Mouse (Mus musculus): Measurements from ENCODE around the gene Zcchc24.

Zcchc24 gene

DNA sequence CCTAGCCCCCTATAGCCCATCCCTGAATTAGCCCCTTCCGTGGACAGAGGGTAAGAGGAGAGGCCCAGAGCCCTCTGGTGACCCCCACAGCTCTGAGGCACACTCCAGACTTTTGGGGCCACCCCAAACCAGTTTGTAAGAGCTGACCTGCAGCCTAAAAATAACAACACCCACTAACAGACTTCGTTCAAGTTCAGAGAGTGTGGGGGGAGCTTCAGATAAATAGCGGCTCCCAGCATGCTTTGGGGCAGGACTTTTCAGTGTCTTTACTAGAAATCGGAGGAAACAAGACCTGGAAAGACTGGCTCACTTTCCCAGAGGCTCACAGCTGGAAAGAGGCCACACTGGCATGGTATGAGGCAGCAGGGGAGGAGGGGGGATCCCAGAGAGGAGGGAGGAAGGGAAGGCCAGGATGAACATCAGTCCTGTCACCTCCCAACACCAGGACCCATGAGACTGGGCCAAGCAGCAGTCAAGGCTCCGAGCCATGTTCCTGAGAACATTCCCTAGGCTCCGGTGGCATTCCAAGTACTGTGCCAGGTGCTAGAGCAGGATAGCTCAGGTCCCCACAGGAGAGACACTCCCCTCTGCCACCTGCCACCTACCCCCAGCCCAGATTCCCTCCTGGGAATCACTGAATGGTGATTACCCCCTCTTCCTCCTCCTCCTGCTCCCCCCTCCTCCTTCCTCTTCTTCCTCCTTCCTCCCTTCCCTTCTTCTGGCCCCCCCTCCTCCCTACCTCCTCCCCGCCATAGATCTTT, 20.7 kb downstream of the Zcchc24 start:
- no peak for DNase-seq (ENCODE audit: low spot score in 2 of 2)

- DNase-seq (ENCODE audit: low spot score in 2 of 2), result no peak
These were observed 21.6 kb downstream of the Zcchc24 start for GRCm38 (mm10) chr14:25746971-25747945.

DNA sequence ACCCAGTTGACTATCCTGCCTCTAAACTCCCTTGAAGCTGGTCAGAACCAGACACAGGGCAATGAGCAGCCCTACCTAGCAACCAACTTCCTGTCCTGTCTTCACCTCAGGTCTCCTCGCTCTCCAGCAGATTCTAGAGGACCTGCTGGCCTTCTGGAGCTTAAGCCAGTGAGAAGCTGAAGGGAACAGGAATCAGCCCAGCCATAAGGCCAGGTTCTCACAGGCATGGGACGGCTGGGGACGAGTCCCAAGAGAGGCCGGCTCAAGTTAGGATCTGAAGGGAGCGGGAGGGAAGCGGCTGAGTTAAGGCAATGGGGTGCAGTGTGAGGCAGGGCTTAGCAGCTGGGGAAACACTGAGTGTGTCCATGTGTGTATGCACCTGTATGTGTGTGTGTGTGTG, 22.5 kb downstream of the Zcchc24 start:
- no peak for DNase-seq (ENCODE audit: low spot score in 2 of 2)

DNA sequence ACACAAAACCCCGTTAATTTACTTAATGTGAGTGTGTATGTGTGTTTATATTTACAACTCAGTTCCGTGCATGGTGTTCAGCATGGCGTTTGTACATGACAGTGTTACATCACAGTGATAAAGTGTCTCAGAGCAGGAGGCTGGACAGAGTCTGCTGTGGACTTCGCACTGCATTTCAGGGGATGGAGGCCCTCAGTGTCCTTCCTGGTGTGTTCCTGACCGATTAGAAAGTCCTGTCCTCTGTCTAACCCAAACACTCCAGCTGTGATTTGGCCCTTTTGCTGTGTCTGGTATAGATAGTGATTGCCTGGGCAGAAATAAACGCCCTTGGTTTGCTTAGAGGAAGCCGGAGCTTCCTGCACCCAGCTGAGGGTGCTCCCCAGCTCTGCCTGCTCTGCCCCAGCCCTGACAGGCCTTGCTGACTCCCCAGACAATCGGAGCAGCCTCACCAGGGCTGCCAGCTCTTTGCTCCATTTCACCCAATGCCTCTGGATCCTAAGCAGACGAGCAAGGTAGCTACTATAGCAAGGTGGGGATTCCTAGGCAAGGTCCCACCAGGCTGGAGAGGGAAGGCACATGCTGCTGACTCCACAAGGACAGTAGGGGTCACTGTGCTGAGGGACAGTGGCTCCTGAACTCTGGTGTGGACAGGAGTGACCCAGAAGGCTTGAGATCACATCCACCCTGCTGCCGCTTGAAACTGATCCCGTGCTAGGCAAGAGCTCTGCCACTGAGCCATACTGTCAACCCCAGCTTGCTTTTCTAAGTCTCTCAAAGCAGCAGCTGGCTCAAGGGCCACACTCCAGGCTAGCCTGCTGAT, 23.3 kb downstream of the Zcchc24 start:
- no peak for DNase-seq (ENCODE audit: low spot score in 2 of 2)

DNA sequence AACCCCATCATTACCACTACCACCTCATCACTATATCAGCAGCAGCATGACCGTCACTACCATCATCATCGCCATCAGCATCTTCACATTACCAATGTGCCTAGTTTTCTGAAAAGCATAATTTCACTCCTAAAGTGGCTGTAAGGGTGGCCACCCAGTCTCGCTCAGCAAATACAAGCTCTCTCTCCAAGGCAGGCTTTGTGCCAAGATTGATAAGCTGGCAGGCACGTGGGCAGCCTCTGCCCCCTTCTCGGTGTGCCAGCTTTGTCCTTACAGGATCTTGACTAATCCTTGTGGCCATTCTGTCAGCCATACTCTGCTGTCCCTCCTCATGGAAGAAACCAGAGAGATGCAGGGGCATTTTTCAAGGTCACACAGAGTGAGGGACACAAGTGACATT, 25.9 kb downstream of the Zcchc24 start:
- no peak for DNase-seq (ENCODE audit: low spot score in 2 of 2)

GRCm38 (mm10) chr14:25741840-25742367, 26.9 kb downstream of the Zcchc24 start:
- no peak for DNase-seq (ENCODE audit: low spot score in 2 of 2)

GRCm38 (mm10) chr14:25741211-25741610, 27.6 kb downstream of the Zcchc24 start:
- DNase-seq (ENCODE audit: low spot score in 2 of 2), result no peak

DNA sequence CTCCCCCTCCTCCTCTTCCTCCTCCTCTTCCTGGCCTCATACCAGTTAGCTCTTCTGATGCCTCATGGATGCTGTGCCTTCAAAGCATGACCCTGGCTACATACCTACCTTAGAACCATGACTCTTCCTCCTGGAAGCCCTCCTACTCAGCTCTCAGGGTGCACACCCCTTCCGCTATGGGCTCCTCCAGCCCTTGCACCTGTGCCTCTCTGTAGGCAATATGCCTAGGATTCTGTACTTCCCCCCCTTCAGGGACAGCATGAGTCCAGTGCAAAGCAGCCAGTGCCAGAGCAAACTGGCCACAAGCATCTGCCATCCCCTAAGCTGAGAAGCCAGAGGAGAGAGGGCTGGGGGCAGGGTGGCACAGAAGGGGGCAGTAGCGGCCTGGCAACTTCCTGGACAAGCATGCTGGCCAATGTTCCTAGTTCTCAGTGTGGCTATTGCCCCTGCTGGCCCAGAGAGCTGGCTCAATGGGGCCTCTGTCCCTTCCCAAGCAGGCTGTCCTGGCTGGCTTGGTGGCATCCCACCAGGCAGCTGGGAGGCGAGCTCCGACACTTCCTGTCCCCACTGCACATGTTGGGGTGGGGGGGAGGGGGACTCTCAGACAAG, 28.8 kb downstream of the Zcchc24 start:
- DNase-seq (ENCODE audit: low spot score in 2 of 2), result peak in 1 of 2 experiments; percentile 16

GRCm38 (mm10) chr14:25738591-25739001, 30.2 kb downstream of the Zcchc24 start:
- peak in 1 of 2 experiments; percentile 66 for DNase-seq (ENCODE audit: low spot score in 2 of 2)

DNA sequence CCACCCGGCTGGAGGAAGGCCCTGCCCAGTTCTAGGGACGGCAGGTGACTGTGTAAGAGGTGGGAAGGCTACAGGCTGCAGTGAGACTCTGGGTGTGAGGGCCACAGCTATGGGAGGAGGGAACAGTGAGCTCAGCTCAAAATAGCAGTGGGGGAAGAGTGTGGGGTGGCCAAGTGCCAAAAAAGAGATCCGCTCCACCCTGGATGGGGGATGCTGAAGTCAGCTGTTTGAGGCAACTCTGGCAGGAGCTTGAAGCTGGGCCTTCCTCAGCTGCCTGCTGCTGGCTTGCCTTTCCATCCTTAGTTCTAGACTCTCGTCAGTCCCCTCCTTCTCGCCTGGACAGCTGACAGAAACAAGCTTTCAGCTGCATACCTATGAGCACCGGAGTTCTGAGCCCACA, 32.2 kb downstream of the Zcchc24 start:
- DNase-seq (ENCODE audit: low spot score in 2 of 2), result peak; percentile 77

DNA sequence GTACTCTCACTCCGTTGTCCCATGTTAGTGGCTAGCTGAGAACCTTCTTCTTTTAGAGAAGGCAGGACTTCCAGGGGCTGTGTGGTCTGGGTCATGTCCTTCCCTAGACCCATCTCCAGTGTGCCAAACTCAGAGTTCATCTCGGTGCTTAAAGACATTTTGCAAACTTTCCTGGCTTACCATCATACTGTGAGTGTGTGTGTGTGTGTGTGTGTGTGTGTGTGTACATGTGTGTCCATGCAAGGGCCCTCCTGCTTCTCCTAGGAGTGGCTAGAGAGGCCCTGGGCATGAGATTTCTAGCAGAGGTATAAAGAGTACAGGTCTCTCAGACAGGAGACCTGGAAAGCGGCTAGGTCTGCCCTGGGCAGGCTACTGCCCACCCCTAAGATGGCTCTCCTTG, 32.7 kb downstream of the Zcchc24 start:
- DNase-seq (ENCODE audit: low spot score in 2 of 2), result no peak

- DNase-seq (ENCODE audit: low spot score in 2 of 2), result no peak
These were observed 33.8 kb downstream of the Zcchc24 start for GRCm38 (mm10) chr14:25734736-25735716.

- DNase-seq (ENCODE audit: low spot score in 2 of 2), result no peak
These were observed 41.7 kb downstream of the Zcchc24 start for GRCm38 (mm10) chr14:25727149-25727510.

DNA sequence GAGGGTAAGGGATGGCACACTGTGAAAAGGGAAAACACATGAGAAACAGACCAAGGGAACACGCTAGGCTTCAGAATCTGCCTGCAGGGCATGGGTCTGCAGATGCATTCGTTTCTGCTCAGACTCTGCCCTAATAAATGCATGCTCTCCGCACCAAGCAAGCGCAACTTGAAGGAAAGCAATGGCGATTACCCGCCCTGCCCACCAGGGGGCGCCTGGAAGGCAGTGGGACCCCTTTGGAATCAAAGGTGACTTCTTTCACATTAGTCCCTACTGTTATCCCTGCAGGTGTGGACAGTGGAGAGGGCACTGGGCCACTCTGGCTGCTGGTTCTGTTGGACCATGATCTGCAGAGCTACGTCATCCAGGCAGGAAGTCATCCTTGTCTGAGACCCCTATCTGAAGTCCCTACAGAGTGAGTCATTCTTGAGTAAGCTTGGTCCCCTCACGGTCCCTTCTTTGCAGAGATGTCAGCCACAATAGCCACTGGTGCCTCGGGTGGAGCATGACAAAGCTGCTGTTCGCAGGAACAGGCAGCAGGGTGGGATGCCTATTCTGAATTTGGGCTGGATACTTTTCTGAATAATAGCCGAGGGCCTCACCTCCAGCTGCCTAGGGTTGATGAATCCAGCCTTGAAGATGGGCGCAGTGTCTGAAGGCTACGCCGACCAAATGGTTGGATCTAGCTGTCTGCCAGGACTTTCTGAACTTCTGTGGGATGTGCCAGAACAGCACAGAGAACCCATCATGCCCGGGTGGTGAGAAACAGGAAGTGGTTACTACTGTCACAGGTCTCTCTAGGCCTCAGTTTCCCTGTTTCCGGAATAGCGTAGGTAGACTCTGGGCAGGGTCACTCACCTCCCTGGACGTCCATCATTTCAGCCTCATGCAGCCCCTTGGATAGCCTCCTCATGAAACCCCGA, 42.4 kb downstream of the Zcchc24 start:
- no peak for DNase-seq (ENCODE audit: low spot score in 2 of 2)

DNA sequence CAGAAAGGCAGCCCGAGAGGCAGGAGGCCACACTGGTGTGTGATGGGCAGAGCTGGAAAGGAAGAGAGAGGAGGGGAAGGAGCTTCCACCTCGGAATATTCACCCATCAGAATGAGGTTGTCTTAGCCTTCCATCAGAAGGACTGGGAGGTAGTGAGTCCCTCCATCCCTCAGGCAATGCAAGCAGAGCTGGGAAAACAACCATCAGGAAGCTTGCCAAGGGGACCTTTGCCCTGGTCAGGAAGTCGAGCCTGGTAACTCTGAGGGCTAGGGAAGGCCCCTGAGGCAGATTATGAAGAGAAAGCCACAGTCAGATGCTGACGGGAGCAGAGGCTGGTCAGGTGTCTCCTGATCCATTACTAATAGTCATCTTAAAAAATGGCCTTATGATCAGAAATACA, 43.1 kb downstream of the Zcchc24 start:
- DNase-seq (ENCODE audit: low spot score in 2 of 2), result no peak

GRCm38 (mm10) chr14:25725032-25725497, 43.8 kb downstream of the Zcchc24 start:
- DNase-seq (ENCODE audit: low spot score in 2 of 2), result no peak

- no peak for DNase-seq (ENCODE audit: low spot score in 2 of 2)
These were observed 47.7 kb downstream of the Zcchc24 start for GRCm38 (mm10) chr14:25720962-25721707.

DNA sequence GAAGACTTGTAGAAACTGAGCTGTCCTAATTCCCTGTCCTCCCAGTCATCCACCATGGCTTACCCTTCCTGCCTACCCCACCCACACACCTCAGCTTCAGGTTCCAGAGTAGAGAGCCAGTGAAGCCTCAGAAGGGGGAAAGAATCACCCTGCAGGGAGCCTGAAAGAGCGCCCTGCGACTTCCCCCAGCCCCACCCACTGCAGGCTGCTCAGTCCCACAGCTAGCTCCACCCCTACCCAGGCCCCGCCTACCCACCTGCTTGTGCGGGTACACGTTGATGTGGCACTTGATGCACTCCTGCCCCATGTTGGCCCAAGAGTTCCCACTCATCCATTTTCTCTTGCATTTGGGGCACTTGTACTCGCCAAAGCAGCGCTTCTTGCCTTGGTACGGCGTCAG, 49.5 kb downstream of the Zcchc24 start:
- DNase-seq (ENCODE audit: low spot score in 2 of 2), result no peak

Measured in urinary bladder, postnatal 4 days (tissue).